Mouse (Mus musculus) cerebellum, adult 11-12 months (tissue): ENCODE data around the gene Map4.

Experiments
- DNase-seq: peaks from one replicate; pipeline ENCODE4 v3.0.0; 2022

Map4 gene

GRCm38 (mm10) chr9:110132921-110133320 lies 201.7 kb downstream of the Map4 start:
- DNase-seq: no peak
